Mouse (Mus musculus) lung, postnatal 25 days (tissue): Measurements from ENCODE around the gene Fam24a.

Experiments
- DNase-seq: peaks from one replicate; pipeline ENCODE4 v3.0.0; 2022; ENCODE audit warnings: low spot score

Gene Fam24a

DNA sequence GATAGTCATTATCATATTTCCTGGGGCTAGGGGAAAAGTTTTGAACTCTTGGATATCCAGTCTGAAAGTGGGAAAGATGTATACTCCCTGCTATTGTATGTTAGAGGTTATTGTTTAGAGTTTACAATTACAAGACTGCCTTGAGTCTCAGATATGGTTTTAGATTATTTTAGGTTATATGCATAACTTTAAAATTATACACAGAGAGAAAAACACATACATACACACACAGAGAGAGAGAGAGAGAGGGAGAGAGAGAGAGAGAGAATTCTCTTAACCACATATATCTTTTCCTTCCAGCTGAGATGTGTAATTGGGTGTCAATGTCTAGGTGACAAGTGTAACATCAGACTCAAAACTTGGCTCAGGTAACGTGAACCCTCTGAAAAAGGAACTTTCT, at the start of gene Fam24a:
Gene Fam24a (plus strand): TSS at position 301 of the 400 bp plus-strand sequence.
- DNase-seq, result no peak

- no peak for DNase-seq
Measured at GRCm38 (mm10) chr7:131297151-131297550, 36.5 kb upstream of the Fam24a start.

- peak; percentile 47 for DNase-seq
Measured at GRCm38 (mm10) chr7:131303340-131303739, 30.3 kb upstream of the Fam24a start.

DNA sequence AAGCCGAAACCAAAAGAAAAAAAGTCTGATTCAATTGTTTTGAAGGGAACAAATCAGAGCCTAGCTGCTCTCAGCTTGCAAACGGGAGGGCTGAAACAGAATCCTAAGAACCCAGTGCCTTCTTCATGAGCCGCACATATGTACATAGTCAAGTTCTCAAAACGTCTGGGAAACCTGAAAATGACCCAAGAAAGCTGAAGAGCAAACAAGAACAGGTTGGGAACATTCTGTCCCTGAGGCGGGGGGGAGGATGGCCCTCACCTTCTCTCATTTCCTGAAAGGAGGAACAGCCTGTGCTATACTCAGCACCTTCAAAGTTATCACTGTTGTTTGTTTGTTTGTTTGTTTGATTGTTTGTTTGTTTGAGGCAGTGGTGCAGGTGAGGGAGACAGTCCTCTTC, 26.9 kb upstream of the Fam24a start:
- peak; percentile 11 for DNase-seq

DNA sequence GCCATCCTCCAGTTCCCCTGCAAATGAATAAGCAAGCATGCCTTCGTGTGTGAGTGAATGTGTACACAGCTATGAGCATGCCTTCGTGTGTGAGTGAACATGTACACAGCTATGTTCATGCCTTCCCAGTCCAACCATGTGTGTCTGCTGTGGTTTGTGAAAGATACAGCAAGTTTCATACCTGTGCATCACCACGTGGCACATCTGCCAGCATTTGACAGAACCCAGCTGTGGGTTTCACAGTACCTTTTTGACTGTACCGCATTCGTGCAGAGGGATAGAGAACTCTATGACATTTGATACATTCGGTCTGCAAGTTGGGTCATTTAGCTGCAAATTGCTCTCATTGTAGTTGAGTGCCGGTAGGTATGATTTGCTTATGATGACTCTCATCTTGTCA, 19.2 kb upstream of the Fam24a start:
- DNase-seq, result no peak

DNA sequence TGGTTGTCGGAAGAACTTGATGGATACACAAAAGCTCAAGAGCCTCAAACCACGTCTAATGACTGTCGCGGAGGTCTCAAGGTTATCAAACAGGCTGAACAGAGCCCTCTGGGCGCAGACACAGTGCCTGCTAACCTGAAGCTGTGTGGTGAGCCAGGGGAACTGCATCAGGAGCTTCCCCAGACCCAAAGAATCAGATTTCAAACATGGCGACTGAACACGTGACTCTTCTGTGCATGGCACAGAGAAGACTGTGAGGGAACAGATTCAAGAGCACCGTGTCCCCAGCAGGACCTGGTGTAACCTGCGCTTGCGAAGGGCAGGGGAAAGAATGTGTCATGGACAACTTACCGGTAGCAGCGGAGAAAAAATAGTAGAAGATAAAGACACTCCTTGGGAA, 16.1 kb upstream of the Fam24a start:
- no peak for DNase-seq

DNA sequence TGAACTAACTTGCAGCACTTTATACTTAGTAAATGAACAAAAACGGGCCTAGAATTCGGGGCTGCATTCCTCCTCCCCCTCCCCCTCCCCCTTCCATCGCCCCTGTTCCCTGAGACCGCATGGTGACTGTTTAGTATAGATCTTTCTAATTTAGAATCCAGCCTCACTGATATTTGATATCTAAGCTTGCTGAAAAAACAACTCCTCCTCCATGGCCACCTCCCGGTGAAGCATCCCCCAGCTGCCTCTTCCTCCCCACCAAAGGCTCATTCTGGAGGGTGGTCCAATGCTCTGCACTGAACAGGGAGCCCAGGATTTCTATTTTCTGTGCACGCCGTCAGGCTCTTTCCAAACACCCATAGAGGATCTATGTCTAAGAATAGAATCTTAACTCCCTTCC, 15.3 kb upstream of the Fam24a start:
- DNase-seq, result no peak

- no peak for DNase-seq
Measured at GRCm38 (mm10) chr7:131322192-131322591, 11.5 kb upstream of the Fam24a start, which contains the start of gene Cuzd1. Cuzd1 (minus strand) TSS chr7:131322292.

DNA sequence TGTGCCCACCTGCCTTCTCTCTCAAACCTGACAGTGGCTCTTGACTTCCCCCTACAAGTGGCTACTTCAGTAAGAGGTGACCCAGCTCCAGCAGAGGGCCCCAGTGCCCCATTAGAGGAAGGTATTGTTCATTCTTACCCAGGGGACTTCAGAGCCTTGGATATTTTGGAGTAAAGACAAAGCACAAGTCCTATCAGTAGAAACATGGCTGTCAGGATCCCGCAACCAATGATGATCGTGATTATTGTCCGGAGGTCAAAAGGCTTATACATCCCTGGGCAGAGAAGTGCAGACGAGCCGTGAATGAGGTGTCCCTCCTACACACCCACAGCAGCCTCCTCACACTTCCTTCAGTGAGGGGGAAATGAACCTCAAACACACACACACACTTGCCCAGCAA, 6.6 kb upstream of the Fam24a start:
- no peak for DNase-seq

GRCm38 (mm10) chr7:131329416-131329815, 4.2 kb upstream of the Fam24a start, which contains the start of gene Fam24b:
Fam24b (minus strand) TSS chr7:131329516.
- DNase-seq, result no peak

DNA sequence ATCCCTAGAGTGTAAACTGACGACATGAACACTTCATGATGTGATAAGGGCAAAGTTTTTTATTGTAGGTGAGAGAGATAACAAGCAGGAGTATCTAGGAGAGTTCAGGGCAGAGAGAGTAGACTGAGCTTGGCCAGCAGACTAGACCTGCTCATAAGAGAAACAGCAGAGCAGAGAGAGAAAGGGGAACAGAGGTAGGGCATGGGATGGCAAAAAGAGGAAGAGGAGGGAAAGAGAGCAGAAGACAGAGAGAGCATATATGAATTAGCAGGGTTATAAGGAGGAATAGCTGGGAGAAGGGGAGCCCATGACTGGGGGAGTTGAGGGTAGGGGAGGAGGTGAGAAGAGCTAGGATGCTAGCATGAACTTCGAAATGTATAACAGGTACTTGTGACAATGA, 2.0 kb upstream of the Fam24a start:
- no peak for DNase-seq

GRCm38 (mm10) chr7:131337502-131338068, 3.9 kb downstream of the Fam24a start:
- no peak for DNase-seq

GRCm38 (mm10) chr7:131345856-131346541, 12.3 kb downstream of the Fam24a start:
- no peak for DNase-seq

GRCm38 (mm10) chr7:131356105-131356504, 22.4 kb downstream of the Fam24a start:
- no peak for DNase-seq

- DNase-seq, result no peak
Measured at GRCm38 (mm10) chr7:131362269-131362614, 28.6 kb downstream of the Fam24a start.

DNA sequence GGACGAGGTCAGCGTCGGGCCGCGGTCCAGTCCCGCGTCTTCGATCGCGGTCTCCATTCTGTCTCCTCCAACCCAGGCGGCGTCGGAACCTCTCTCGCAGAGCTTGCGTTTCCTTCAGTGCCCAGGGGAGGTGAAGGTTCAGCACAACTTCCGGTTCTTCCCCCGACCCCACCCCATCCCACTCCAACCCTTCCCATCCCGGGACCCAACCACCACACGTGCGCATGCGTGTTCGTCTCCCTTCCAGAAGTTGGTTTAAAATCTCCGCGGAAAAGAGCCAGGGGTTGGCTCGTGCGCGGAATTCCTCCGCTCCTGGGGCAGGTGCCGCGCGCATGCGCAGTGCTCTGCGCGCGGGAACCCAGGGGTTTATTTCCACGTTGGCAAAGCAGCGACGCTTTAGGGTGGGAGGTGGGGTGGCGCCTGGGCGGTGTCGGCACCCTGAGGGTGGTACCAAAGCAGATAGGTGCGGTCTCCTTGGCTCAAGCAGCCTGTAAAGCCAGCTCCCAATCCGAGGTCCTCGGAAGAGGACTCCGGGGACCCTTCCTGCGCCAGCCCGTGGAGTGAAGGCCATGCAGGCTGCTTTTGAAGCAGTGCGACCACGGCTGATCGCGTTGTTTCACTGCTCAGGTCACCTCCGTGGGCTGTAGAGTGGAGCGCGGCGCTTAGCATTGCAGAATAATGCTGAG, 29.1 kb downstream of the Fam24a start, which contains the start of gene 2310057M21Rik:
Gene 2310057M21Rik (minus strand): TSS at position 145 of the 686 bp plus-strand sequence.
- DNase-seq, result peak; percentile 95

DNA sequence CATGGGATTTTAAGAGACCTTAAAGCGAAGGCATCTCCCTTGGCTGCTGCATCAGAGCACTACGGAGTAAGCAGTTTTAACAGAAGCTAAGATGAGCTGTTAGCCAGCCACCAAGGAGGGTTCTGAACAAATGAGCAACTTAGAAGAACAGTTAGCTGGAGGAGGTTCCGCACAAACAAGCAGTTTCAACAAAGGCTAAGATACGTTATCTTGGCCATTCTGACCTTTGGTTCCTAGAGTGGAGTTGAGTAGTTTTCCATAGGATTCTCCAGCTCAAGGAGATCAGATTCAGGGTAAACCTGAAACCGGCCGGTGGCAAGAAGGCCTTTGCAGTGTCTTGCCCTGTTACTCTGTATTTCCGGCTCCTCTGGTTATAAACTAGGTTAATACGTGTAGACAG, 30.5 kb downstream of the Fam24a start:
- no peak for DNase-seq

- peak; percentile 88 for DNase-seq
Measured at GRCm38 (mm10) chr7:131370648-131371469, 37.2 kb downstream of the Fam24a start, which contains the start of gene Pstk. Pstk (plus strand) TSS chr7:131371141.

GRCm38 (mm10) chr7:131371470-131371860, 37.8 kb downstream of the Fam24a start:
- DNase-seq, result no peak

GRCm38 (mm10) chr7:131371880-131372651, 38.4 kb downstream of the Fam24a start:
- DNase-seq, result no peak
